25 mouse cellular contexts compared by ENCODE assay signal in genomic region chr14:41124683-41125082, GRCm38 (mm10). TPM values are rescaled to one million over a fixed set of nuclear protein-coding genes. Genes with fewer than 3 reads are reported as not detected.
"Had no signal": no experiment of that assay in that cellular context is flagged by ENCODE, and none has a peak within 500 bp of the region (broad histone marks: within the 10 kb centered on the region; RNA-seq: fewer than 3 reads in every experiment).

No protein-coding gene starts in this region.

- DNase-seq: retina, postnatal 1 day; right cerebral cortex, adult 18-20 months; right cerebral cortex, postnatal 14 days; right cerebral cortex, postnatal 25 days; right cerebral cortex, postnatal 4 days; spleen, adult 18-20 months; thymus, adult 18-20 months; thymus, adult 2 months; thymus, postnatal 14 days; thymus, postnatal 25 days; thymus, postnatal 36 days; thymus, postnatal 4 days had no signal

- H3K9me3 ChIP-seq: neural tube, embryonic 13.5 days; neural tube, embryonic 15.5 days; stomach, embryonic 15.5 days had no signal

- H3K9ac ChIP-seq: neural tube, embryonic 13.5 days; neural tube, embryonic 15.5 days; stomach, embryonic 15.5 days had no signal

- H3K27me3 ChIP-seq: neural tube, embryonic 13.5 days; neural tube, embryonic 15.5 days; stomach, embryonic 15.5 days had no signal

- H3K27ac ChIP-seq: neural tube, embryonic 13.5 days; neural tube, embryonic 15.5 days; stomach, embryonic 15.5 days; stomach, postnatal 0 days had no signal

- H3K36me3 ChIP-seq: neural tube, embryonic 13.5 days; neural tube, embryonic 15.5 days; stomach, embryonic 15.5 days had no signal

- H3K4me1 ChIP-seq: neural tube, embryonic 13.5 days; neural tube, embryonic 15.5 days; stomach, embryonic 15.5 days had no signal

- H3K4me2 ChIP-seq: neural tube, embryonic 13.5 days; neural tube, embryonic 15.5 days; stomach, embryonic 15.5 days had no signal

- H3K4me3 ChIP-seq: neural tube, embryonic 13.5 days; neural tube, embryonic 15.5 days; stomach, embryonic 15.5 days had no signal

RNA-seq across cellular contexts. Expression of gene Sftpa1, which starts 6.9 kb away (rescaled TPM):
- total RNA-seq: neutrophil, adult 5-6 weeks had no signal
- polyA plus RNA-seq: neural tube, embryonic 14.5 days; neural tube, embryonic 15.5 days; small intestine, adult 2 months; spleen, adult 2 months; stomach, embryonic 14.5 days; stomach, embryonic 15.5 days; stomach, embryonic 16.5 days; stomach, postnatal 0 days; testis, adult 2 months; urinary bladder, adult 2 months had no signal

RNA-seq across cellular contexts. Expression of gene Mat1a, which starts 19.8 kb away (rescaled TPM):
- total RNA-seq: neutrophil, adult 5-6 weeks had no signal
- polyA plus RNA-seq: neural tube, embryonic 13.5 days; neural tube, embryonic 14.5 days; neural tube, embryonic 15.5 days; small intestine, adult 2 months; stomach, embryonic 14.5 days; urinary bladder, adult 2 months had no signal

RNA-seq across cellular contexts. Expression of gene Mbl1, which starts 26.6 kb away (rescaled TPM):
- polyA plus RNA-seq: neural tube, embryonic 13.5 days; neural tube, embryonic 14.5 days; neural tube, embryonic 15.5 days; small intestine, adult 2 months; spleen, adult 2 months; stomach, embryonic 14.5 days; stomach, postnatal 0 days; thymus, adult 2 months; thymus, postnatal 0 days; urinary bladder, adult 2 months had no signal

RNA-seq across cellular contexts. Expression of gene Dydc1, which starts 52.0 kb away (rescaled TPM):
- total RNA-seq: neutrophil, adult 5-6 weeks had no signal
- polyA plus RNA-seq: neural tube, embryonic 13.5 days; neural tube, embryonic 14.5 days; neural tube, embryonic 15.5 days; small intestine, adult 2 months; spleen, adult 2 months; stomach, embryonic 14.5 days; stomach, embryonic 15.5 days; stomach, embryonic 16.5 days; stomach, postnatal 0 days; thymus, postnatal 0 days; urinary bladder, adult 2 months had no signal

RNA-seq across cellular contexts. Expression of gene Dydc2, which starts 55.7 kb away (rescaled TPM):
- total RNA-seq: neutrophil, adult 5-6 weeks had no signal
- polyA plus RNA-seq: neural tube, embryonic 13.5 days; small intestine, adult 2 months; spleen, adult 2 months; stomach, embryonic 14.5 days; stomach, embryonic 15.5 days; stomach, embryonic 16.5 days; stomach, postnatal 0 days; thymus, adult 2 months; urinary bladder, adult 2 months had no signal
